Mouse (Mus musculus) heart, adult 2 months (tissue): ENCODE measurements around the gene Junb.

ENCODE experiments used
- CTCF ChIP-seq: fragments of 200-600 bp; IDR thresholded peaks from 2 replicates; pipeline ENCODE4 v1.8.1; 2022; ENCODE audit warnings: antibody characterized with exemption, mild to moderate bottlenecking, moderate library complexity
- POLR2A ChIP-seq: fragments of 200-500 bp; IDR thresholded peaks from 2 replicates; pipeline ENCODE4 v1.6.1; 2011; ENCODE audit warnings: mild to moderate bottlenecking, low read depth, low read length, control low read depth; ENCODE audit not compliant: insufficient read depth

DNA sequence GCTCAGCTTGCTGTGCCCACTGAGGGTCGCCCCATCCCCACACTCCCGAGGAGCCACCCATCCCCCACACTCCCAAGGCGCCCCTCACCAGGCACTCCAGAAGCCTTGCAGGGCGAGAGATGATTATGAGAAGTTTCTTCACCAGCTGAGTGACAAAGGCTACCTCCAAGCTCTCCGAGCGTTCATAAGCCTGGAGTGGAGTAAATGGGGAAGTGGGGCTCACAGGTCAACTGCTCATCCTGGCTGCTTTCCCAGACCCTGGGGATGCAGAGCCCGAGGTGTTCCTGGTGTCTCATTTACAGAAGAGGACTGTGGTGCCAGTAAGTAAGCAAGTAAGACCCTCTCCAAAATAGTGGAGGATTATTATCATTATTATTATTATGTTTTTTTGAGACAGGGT lies 53.0 kb downstream of the Junb start:
- TF ChIP-seq CTCF = no peak
- TF ChIP-seq POLR2A = no peak
